Mouse (Mus musculus) hindbrain, embryonic 11.5 days (tissue): Measurements from ENCODE around the gene Ccnb1ip1. TPM values are rescaled to one million over a fixed set of nuclear protein-coding genes. Genes with fewer than 3 reads are reported as not detected.
"Not testable (repeated sequence)": the region's sequence is repeated elsewhere in the genome, so short reads cannot be mapped to it uniquely, and the experiment has no call there.

Experiments used
- ATAC-seq: fragments of 200-750 bp; cut with Nextera tagmentation; 2 replicates; pipeline ENCODE4 v1.8.0; 2017; ENCODE audit warnings: mild to moderate bottlenecking, moderate TSS enrichment, moderate library complexity; ENCODE audit not compliant: low FRiP score
- DNase-seq: peaks from one replicate; pipeline ENCODE4 v3.0.0-alpha.2; 2015; ENCODE audit warnings: low spot score
- H3K27ac ChIP-seq: fragments of 300-500 bp; sonication (generic); 2 replicates; pipeline ENCODE4 v1.5.1; 2014; ENCODE audit warnings: mild to moderate bottlenecking, low read depth, low read length
- H3K27me3 ChIP-seq: fragments of 300-500 bp; sonication (generic); 2 replicates; pipeline ENCODE4 v1.6.1; 2014; ENCODE audit warnings: mild to moderate bottlenecking, low read length, moderate library complexity, mixed read lengths; ENCODE audit not compliant: control insufficient read depth, insufficient read depth
- H3K36me3 ChIP-seq: fragments of 300-500 bp; sonication (generic); 2 replicates; pipeline ENCODE4 v1.6.1; 2014; ENCODE audit warnings: mild to moderate bottlenecking, low read length, moderate library complexity, mixed read lengths; ENCODE audit not compliant: control insufficient read depth, insufficient read depth
- H3K4me1 ChIP-seq: fragments of 300-500 bp; sonication (generic); replicated peaks from 2 replicates; pipeline ENCODE4 v1.6.1; 2014; ENCODE audit warnings: low read length, mixed read lengths; ENCODE audit not compliant: control insufficient read depth, insufficient read depth
- H3K4me2 ChIP-seq: fragments of 300-500 bp; sonication (generic); replicated peaks from 2 replicates; pipeline ENCODE4 v1.6.1; 2014; ENCODE audit warnings: mild to moderate bottlenecking, low read depth, low read length
- H3K4me3 ChIP-seq: fragments of 300-500 bp; sonication (generic); 2 replicates; pipeline ENCODE4 v1.5.1; 2014; ENCODE audit warnings: low read depth, low read length
- H3K9ac ChIP-seq: fragments of 300-500 bp; sonication (generic); 2 replicates; pipeline ENCODE4 v1.6.1; 2014; ENCODE audit warnings: low read depth, low read length
- H3K9me3 ChIP-seq: fragments of 300-500 bp; sonication (generic); 2 replicates; pipeline ENCODE4 v1.6.1; 2016; ENCODE audit warnings: low read length; ENCODE audit not compliant: control insufficient read depth
- WGBS: fragments of 180-500 bp; shearing (Covaris S2); extraction: QIAGEN DNeasy Blood & Tissue Kit; methylation state at CpG from one replicate; pipeline ENCODE4 v1.1.7; 2014; 5-methylcytosine and 5-hydroxymethylcytosine counted together
- polyA plus RNA-seq: library from polyadenylated mRNA; unstranded; fragments of >200 nt; fragmentation: Nextera tagmentation; extraction: Ambion mirVana; gene quantifications from 2 replicates; pipeline ENCODE4 v1.2.1, GENCODE M21; 2014

The Ccnb1ip1 gene
- polyA plus RNA-seq, 1 experiment from 2014 or later: not detected

DNA sequence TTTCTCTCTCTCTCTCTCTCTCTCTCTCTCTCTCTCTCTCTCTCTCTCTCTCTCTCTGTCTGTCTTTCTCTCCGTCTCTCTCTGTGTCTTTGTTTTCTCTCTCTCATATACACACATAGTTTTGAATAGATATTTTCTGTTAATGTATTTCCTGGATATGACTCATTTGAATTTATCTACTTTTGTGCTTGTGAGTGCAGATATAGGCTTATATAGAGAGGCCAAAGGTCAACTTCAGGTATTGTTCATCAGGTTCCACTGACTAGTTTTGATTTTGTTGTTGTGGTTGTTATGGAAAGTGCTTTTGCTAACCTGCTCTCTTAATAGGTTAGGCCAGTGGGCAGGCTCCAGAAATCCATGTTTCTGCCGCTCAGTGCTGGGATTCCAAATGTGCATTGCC lies 5.5 kb upstream of the Ccnb1ip1 start:
- H3K36me3 ChIP-seq: peaks cover 4% of the 10 kb centered on the region; the same call in 1 of the 2 replicates
- ATAC-seq: no peak
- WGBS: 93% methylated on average over 2 of the region's 2 CpGs

DNA sequence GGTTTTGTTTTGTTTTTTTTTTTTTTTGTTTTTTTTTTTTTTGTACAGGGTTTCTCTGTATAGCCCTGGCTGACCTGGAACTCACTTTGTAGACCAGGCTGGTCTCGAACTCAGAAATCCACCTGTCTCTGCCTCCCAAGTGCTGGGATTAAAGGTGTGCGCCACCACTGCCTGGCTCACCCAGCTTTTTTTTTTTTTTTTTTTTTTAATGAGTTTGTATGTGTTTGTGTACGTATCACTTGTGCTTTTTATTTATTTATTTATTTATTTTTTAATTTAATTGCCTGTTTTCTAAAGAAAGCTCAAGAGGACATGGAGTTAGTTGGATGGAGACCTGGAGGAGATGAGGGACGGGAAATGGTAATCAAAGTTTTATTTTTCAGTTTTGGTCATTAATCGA lies 1.1 kb downstream of the Ccnb1ip1 start:
- not testable (repeated sequence) for H3K4me3 ChIP-seq, H3K27me3 ChIP-seq, H3K27ac ChIP-seq, ATAC-seq, H3K9me3 ChIP-seq, H3K9ac ChIP-seq, H3K4me1 ChIP-seq, H3K36me3 ChIP-seq, H3K4me2 ChIP-seq, DNase-seq
- 87% methylated on average over 5 of the region's 5 CpGs for WGBS

More for the DNA sequence above, 5.5 kb upstream of the Ccnb1ip1 start:
- Histone ChIP-seq H3K27me3 (no peaks in the 10 kb centered on the region), H3K9me3 (no peaks in the 10 kb centered on the region), H3K27ac (no peak overlapping the region), H3K4me2 (no peak overlapping the region), H3K4me3 (no peak overlapping the region), H3K9ac (no peak overlapping the region), H3K4me1 (no peaks in the 10 kb centered on the region)
- DNase-seq: no peak

DNA sequence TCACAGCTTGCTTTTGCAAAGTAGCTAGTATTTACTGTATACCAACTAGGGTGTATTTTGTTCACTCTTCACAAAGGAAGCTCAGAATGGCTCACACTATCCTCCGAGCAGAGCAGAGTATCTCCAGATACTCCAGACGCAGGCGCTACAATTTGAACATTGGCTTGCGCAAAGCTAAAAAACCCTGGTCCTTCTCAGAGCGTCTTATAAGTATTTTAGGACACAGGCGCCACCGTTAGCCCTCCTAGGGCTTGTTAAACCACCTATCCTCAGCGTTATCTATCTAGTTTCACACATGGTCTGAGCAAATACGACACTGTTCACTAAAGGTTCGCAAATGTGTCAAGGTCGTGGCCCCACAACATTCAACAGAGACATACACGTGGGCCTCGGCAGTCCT lies 2.8 kb downstream of the Ccnb1ip1 start:
- Histone ChIP-seq H3K4me3 (no peak overlapping the region), H3K36me3 (no peaks in the 10 kb centered on the region), H3K27me3 (no peaks in the 10 kb centered on the region), H3K9ac (no peak overlapping the region), H3K4me2 (no peak overlapping the region), H3K9me3 (no peaks in the 10 kb centered on the region), H3K27ac (no peak overlapping the region), H3K4me1 (no peaks in the 10 kb centered on the region)
- no peak for DNase-seq
- 76% methylated on average over 13 of the region's 13 CpGs for WGBS
- ATAC-seq: no peak

DNA sequence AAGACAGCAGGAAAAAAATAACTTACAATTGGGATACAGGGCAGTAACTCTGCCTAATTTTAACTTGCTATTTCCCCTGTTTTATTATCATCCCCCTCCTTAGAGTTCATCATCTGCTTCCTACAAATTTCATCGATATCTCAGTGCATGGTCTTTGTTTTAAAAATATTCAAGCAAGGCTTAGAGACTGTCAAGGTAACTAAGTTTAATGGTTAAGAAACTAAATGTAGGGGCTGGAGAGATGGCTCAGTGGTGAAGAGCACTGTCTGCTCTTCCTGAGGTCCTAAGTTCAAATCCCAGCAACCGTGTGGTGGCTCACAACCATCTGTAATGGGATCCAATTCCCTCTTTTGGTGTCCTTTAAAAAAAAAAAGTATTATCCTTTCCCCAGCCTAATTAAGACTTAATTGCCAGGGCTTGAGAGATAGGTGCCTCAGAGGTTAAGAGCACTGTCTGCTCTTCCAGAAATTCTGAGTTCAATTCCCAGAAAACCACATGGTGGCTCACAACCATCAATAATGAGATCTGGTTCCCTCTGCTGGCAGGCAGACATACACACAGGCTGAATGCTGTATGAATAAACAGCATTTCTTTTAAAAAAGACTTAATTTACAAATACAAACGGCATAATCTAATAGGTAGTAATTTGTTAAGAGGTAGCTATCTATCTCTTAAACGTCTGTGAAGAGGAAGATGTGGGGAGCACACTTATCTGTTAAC lies 4.5 kb downstream of the Ccnb1ip1 start:
- 64% methylated on average over 4 of the region's 4 CpGs for WGBS

DNA sequence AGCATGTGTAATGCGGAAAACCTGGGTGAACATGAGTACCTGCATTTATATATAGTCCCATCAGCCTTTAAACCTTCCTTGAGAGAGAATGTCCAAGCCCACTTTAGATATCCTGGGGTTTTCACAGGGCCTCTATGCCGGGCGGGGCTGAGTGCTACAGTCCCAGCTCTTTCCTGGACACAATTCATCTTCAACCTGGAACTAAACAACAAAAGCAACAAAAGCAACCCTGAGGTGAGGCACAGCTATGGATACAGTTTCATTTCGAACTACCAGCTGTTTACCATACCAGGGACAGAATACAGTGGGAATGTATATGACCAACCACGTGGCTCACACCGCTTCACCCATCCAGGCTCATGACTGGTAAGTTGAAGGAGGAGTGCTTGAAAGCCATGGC lies 5.1 kb downstream of the Ccnb1ip1 start:
- H3K9me3 ChIP-seq: no peaks in the 10 kb centered on the region
- no peak overlapping the region for H3K4me3 ChIP-seq
- no peaks in the 10 kb centered on the region for H3K27me3 ChIP-seq
- no peak overlapping the region for H3K4me2 ChIP-seq
- ATAC-seq (no peak), DNase-seq (no peak)
- WGBS: 92% methylated on average over 6 of the region's 6 CpGs
- no peaks in the 10 kb centered on the region for H3K4me1 ChIP-seq
- H3K9ac ChIP-seq: no peak overlapping the region
- H3K36me3 ChIP-seq: no peaks in the 10 kb centered on the region
- H3K27ac ChIP-seq: no peak overlapping the region

More for the DNA sequence above, 4.5 kb downstream of the Ccnb1ip1 start:
- Histone ChIP-seq H3K27ac (no peak overlapping the region), H3K4me1 (no peaks in the 10 kb centered on the region), H3K9me3 (no peaks in the 10 kb centered on the region), H3K9ac (no peak overlapping the region), H3K36me3 (no peaks in the 10 kb centered on the region), H3K27me3 (no peaks in the 10 kb centered on the region), H3K4me3 (no peak overlapping the region), H3K4me2 (no peak overlapping the region)
- ATAC-seq (no peak), DNase-seq (peak; percentile 31)

DNA sequence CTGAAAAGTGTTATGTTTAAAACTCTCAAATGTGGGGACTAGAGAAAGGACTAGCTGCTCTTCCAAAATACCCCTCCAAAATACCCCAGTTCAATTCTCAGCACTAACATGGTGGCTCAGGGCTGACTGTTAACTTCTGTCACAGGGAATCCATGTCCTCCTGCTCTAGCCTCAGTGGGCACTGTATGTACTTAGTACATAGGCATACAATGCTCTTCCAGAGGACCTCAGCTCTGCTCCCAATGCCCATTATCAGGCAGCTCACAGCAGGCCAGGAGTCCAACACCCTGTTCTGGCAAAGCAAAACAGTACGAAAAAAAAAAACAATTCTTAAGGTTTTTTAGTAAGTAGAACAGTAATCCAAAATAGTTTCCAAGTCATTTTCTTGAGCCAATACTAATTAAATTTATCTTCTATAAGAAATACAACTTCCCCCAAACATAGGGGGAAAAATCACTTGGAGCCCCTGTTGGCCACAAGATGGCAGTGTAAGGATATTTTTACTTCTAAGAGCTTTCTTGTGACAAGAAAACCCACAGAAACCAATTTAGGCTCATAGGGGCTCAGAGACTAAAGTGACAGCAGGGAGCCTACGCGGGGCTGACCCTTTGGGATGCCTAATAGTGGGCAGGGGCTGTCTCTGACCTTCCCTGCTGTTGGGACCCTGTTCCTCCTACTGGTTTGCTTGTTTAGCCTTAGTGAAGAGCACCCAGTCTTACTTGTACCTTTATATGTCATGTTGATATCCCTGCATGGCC lies 7.9 kb downstream of the Ccnb1ip1 start:
- 7% methylated on average over 3 of the region's 3 CpGs for WGBS
- Histone ChIP-seq H3K4me3 (no peak overlapping the region), H3K36me3 (no peaks in the 10 kb centered on the region), H3K9ac (no peak overlapping the region), H3K27me3 (no peaks in the 10 kb centered on the region), H3K27ac (no peak overlapping the region), H3K4me1 (no peaks in the 10 kb centered on the region), H3K4me2 (no peak overlapping the region), H3K9me3 (no peaks in the 10 kb centered on the region)
- DNase-seq (peak; percentile 63), ATAC-seq (no peak)

DNA sequence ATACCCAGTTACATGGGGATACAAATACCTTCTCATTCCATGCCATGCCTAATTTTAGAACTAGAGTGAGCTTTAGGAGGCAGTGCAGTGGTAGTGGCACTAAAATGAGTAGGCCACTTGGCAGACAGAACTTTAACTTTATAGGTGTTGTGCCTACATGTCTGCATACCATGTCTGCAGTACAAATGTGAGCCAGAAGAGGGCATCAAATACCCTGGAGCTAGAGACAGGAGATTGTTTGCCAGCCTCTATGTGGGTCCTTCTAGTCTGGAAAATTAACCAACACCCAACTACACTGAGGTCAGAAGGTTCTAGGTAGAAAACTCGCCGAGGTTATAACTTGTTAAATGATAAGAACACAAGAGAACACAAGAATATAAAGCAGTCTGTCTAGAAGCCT lies 9.0 kb downstream of the Ccnb1ip1 start:
- 73% methylated on average over 2 of the region's 2 CpGs for WGBS
- no peak overlapping the region for H3K9ac ChIP-seq
- no peak overlapping the region for H3K27ac ChIP-seq
- ATAC-seq: no peak
- H3K27me3 ChIP-seq: no peaks in the 10 kb centered on the region
- no peaks in the 10 kb centered on the region for H3K4me1 ChIP-seq
- DNase-seq: peak; percentile 35
- H3K9me3 ChIP-seq: no peaks in the 10 kb centered on the region
- no peak overlapping the region for H3K4me3 ChIP-seq
- H3K4me2 ChIP-seq: no peak overlapping the region
- no peaks in the 10 kb centered on the region for H3K36me3 ChIP-seq

DNA sequence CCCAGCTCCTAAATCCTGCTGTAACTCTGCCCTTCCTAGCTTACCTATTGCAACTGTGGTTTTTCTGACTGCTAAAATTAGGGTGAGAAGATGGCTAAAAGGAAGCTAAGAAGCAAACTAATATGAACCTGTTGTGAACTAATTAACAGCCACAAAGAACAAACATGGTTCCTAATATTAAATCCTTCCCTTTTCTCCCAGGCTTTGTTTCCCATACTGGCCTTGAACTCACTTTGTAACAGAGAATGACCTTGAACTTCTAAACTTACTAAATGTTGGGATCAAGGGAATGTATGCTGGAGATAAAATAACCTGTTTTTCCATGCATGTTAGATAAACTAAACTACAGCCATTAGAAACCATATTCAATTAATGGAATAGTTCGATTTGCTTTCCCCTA lies 11.1 kb downstream of the Ccnb1ip1 start:
- H3K9ac ChIP-seq: no peak overlapping the region
- DNase-seq (no peak), ATAC-seq (no peak)
- H3K4me3 ChIP-seq: no peak overlapping the region
- H3K4me2 ChIP-seq: no peak overlapping the region
- H3K27ac ChIP-seq: no peak overlapping the region
- no peaks in the 10 kb centered on the region for H3K27me3 ChIP-seq
- H3K36me3 ChIP-seq: no peaks in the 10 kb centered on the region
- no peaks in the 10 kb centered on the region for H3K4me1 ChIP-seq
- WGBS: 83% methylated on average over 1 of the region's 1 CpGs
- H3K9me3 ChIP-seq: no peaks in the 10 kb centered on the region

DNA sequence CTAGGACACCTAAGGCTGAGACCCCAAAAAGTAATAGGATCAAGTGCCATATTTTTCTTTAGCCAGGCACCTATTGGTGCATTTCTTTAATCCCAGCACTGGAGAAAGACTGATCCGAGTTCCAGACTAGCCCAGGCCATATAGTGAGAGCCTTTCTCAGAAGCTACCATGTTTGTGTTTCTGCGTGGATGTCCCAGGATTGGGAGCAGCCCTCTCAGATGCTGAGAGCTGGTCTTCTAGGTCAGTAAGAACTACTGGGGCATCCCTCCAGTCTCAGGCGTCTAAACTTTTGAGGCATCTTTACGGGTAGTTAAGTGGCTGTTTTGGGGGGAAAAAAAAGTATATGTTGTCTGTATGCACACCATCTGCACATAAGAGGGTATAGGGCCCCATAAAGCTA lies 11.6 kb downstream of the Ccnb1ip1 start:
- H3K9ac ChIP-seq: no peak overlapping the region
- no peak overlapping the region for H3K4me3 ChIP-seq
- no peak overlapping the region for H3K4me2 ChIP-seq
- H3K36me3 ChIP-seq: no peaks in the 10 kb centered on the region
- no peak overlapping the region for H3K27ac ChIP-seq
- H3K9me3 ChIP-seq: no peaks in the 10 kb centered on the region
- H3K27me3 ChIP-seq: no peaks in the 10 kb centered on the region
- no peak for DNase-seq
- WGBS: 81% methylated on average over 4 of the region's 4 CpGs
- H3K4me1 ChIP-seq: no peaks in the 10 kb centered on the region
- no peak for ATAC-seq
